Mouse (Mus musculus) intestine, embryonic 14.5 days (tissue): ENCODE measurements at regions not wholly inside any gene's neighbourhood (a gene's known extent, or its start where the extent isn't known, plus 50 kb on each side); places are given as distances from the start of the nearest gene placed in this dataset.

ENCODE experiments used
- ATAC-seq: fragments of 200-750 bp; cut with Nextera tagmentation; replicated peaks from 2 replicates; pipeline ENCODE4 v1.8.0; 2017; ENCODE audit warnings: low read depth, moderate number of reproducible peaks, moderate TSS enrichment, moderate library complexity; ENCODE audit not compliant: low FRiP score, low TSS enrichment
- DNase-seq: peaks from one replicate; pipeline ENCODE4 v3.0.0-alpha.2; 2018; ENCODE audit warnings: low spot score
- H3K27ac ChIP-seq: fragments of 300-500 bp; sonication (generic); 2 replicates; pipeline ENCODE4 v1.5.1; 2014; ENCODE audit warnings: low read depth, mild to moderate bottlenecking, control low read depth
- H3K27me3 ChIP-seq: fragments of 300-500 bp; sonication (generic); replicated peaks from 2 replicates; pipeline ENCODE4 v1.6.1; 2014; ENCODE audit warnings: low read length, control low read depth; ENCODE audit not compliant: control insufficient read depth, insufficient read depth
- H3K36me3 ChIP-seq: fragments of 300-500 bp; sonication (generic); 2 replicates; pipeline ENCODE4 v1.6.1; 2014; ENCODE audit warnings: low read length, control low read depth; ENCODE audit not compliant: control insufficient read depth, insufficient read depth
- H3K4me1 ChIP-seq: fragments of 300-500 bp; sonication (generic); replicated peaks from 2 replicates; pipeline ENCODE4 v1.6.1; 2014; ENCODE audit warnings: low read length, control low read depth, mixed read lengths; ENCODE audit not compliant: control insufficient read depth, insufficient read depth
- H3K4me2 ChIP-seq: fragments of 300-500 bp; sonication (generic); 2 replicates; pipeline ENCODE4 v1.6.1; 2014; ENCODE audit warnings: low read length
- H3K4me3 ChIP-seq: fragments of 300-500 bp; sonication (generic); 2 replicates; pipeline ENCODE4 v1.5.1; 2014; ENCODE audit warnings: low read depth, low read length, control low read depth, mixed read lengths
- H3K9ac ChIP-seq: fragments of 300-500 bp; sonication (generic); 2 replicates; pipeline ENCODE4 v1.6.1; 2014; ENCODE audit warnings: mild to moderate bottlenecking, low read length
- H3K9me3 ChIP-seq: fragments of 300-500 bp; sonication (generic); 2 replicates; pipeline ENCODE4 v1.6.1; 2016; ENCODE audit warnings: low read length, control low read depth; ENCODE audit not compliant: control insufficient read depth
- WGBS: fragments of 180-500 bp; shearing (Covaris S2); extraction: QIAGEN DNeasy Blood & Tissue Kit; methylation state at CpG from one replicate; pipeline ENCODE4 v1.1.7; 2014; 5-methylcytosine and 5-hydroxymethylcytosine counted together

GRCm38 (mm10) chr3:131886984-131887383, 198.1 kb upstream of the Dkk2 start:
- Histone ChIP-seq H3K36me3 (no peaks in the 10 kb centered on the region), H3K27ac (no peak overlapping the region), H3K4me2 (no peak overlapping the region), H3K9ac (no peak overlapping the region), H3K27me3 (no peaks in the 10 kb centered on the region), H3K4me3 (no peak overlapping the region), H3K9me3 (no peaks in the 10 kb centered on the region), H3K4me1 (no peaks in the 10 kb centered on the region)
- ATAC-seq (no peak), DNase-seq (no peak)
- WGBS = 95% methylated on average over 8 of the region's 8 CpGs

- H3K4me1 ChIP-seq = no peaks in the 10 kb centered on the region
- ATAC-seq (no peak), DNase-seq (no peak)
- no peak overlapping the region for H3K27ac ChIP-seq
- H3K9ac ChIP-seq = no peak overlapping the region
- no peaks in the 10 kb centered on the region for H3K36me3 ChIP-seq
- H3K9me3 ChIP-seq = no peaks in the 10 kb centered on the region
- H3K27me3 ChIP-seq = no peaks in the 10 kb centered on the region
- WGBS = 81% methylated on average over 4 of the region's 4 CpGs
- H3K4me3 ChIP-seq = no peak overlapping the region
- no peak overlapping the region for H3K4me2 ChIP-seq
Measured at GRCm38 (mm10) chr3:131887670-131888069, 197.4 kb upstream of the Dkk2 start.

- WGBS = 86% methylated on average over 7 of the region's 7 CpGs
- DNase-seq = no peak
- H3K4me1 ChIP-seq = no peaks in the 10 kb centered on the region; the same call in 1 of the 2 replicates
- no peak overlapping the region for H3K9ac ChIP-seq
- no peak for ATAC-seq
- no peak overlapping the region for H3K4me3 ChIP-seq
- H3K27me3 ChIP-seq = no peaks in the 10 kb centered on the region
- H3K4me2 ChIP-seq = no peak overlapping the region
- no peaks in the 10 kb centered on the region for H3K9me3 ChIP-seq
- H3K27ac ChIP-seq = no peak overlapping the region
- no peaks in the 10 kb centered on the region for H3K36me3 ChIP-seq
Measured at GRCm38 (mm10) chr3:131891941-131892340, 193.2 kb upstream of the Dkk2 start.

GRCm38 (mm10) chr3:131893061-131893804, 191.9 kb upstream of the Dkk2 start:
- H3K4me2 ChIP-seq = no peak overlapping the region
- H3K4me1 ChIP-seq = no peaks in the 10 kb centered on the region; the same call in 1 of the 2 replicates
- no peak for DNase-seq
- no peaks in the 10 kb centered on the region for H3K9me3 ChIP-seq
- ATAC-seq = no peak
- H3K9ac ChIP-seq = no peak overlapping the region
- no peak overlapping the region for H3K27ac ChIP-seq
- H3K27me3 ChIP-seq = no peaks in the 10 kb centered on the region
- 39% methylated on average over 16 of the region's 16 CpGs for WGBS
- H3K4me3 ChIP-seq = no peak overlapping the region
- H3K36me3 ChIP-seq = no peaks in the 10 kb centered on the region

- H3K36me3 ChIP-seq = no peaks in the 10 kb centered on the region
- no peaks in the 10 kb centered on the region; the same call in 1 of the 2 replicates for H3K4me1 ChIP-seq
- no peak overlapping the region for H3K27ac ChIP-seq
- no peak overlapping the region for H3K4me2 ChIP-seq
- ATAC-seq = no peak
- H3K9ac ChIP-seq = no peak overlapping the region
- no peak overlapping the region for H3K4me3 ChIP-seq
- WGBS = 48% methylated on average over 1 of the region's 1 CpGs
- no peak for DNase-seq
- no peaks in the 10 kb centered on the region for H3K9me3 ChIP-seq
- no peaks in the 10 kb centered on the region for H3K27me3 ChIP-seq
Measured at GRCm38 (mm10) chr3:131895057-131895456, 190.0 kb upstream of the Dkk2 start.

- Histone ChIP-seq H3K9me3 (no peaks in the 10 kb centered on the region), H3K36me3 (no peaks in the 10 kb centered on the region), H3K27me3 (no peaks in the 10 kb centered on the region), H3K9ac (no peak overlapping the region), H3K4me2 (no peak overlapping the region), H3K4me3 (no peak overlapping the region), H3K4me1 (no peaks in the 10 kb centered on the region), H3K27ac (no peak overlapping the region)
- 82% methylated on average over 6 of the region's 6 CpGs for WGBS
- no peak for DNase-seq
- ATAC-seq = no peak
Measured at GRCm38 (mm10) chr3:131913534-131913933, 171.6 kb upstream of the Dkk2 start.

- no peak overlapping the region for H3K27ac ChIP-seq
- H3K4me1 ChIP-seq = no peaks in the 10 kb centered on the region
- H3K9me3 ChIP-seq = no peaks in the 10 kb centered on the region
- H3K36me3 ChIP-seq = no peaks in the 10 kb centered on the region
- H3K4me3 ChIP-seq = no peak overlapping the region
- ATAC-seq (no peak), DNase-seq (no peak)
- WGBS = 84% methylated on average over 3 of the region's 3 CpGs
- no peak overlapping the region for H3K4me2 ChIP-seq
- H3K9ac ChIP-seq = no peak overlapping the region
- H3K27me3 ChIP-seq = no peaks in the 10 kb centered on the region
Measured at GRCm38 (mm10) chr3:131914372-131914771, 170.7 kb upstream of the Dkk2 start.

- ATAC-seq (no peak), DNase-seq (no peak)
- Histone ChIP-seq H3K4me1 (no peaks in the 10 kb centered on the region), H3K27ac (no peak overlapping the region), H3K4me2 (no peak overlapping the region), H3K36me3 (no peaks in the 10 kb centered on the region), H3K27me3 (no peaks in the 10 kb centered on the region), H3K4me3 (no peak overlapping the region), H3K9me3 (no peaks in the 10 kb centered on the region), H3K9ac (no peak overlapping the region)
- 82% methylated on average over 7 of the region's 7 CpGs for WGBS
Measured at GRCm38 (mm10) chr3:131914997-131915396, 170.1 kb upstream of the Dkk2 start.
